Mouse (Mus musculus) spleen, adult 2 months (tissue): Measurements from ENCODE around the gene Fbxw21. TPM values are rescaled to one million over a fixed set of nuclear protein-coding genes. Genes with fewer than 3 reads are reported as not detected.

ENCODE experiments used
- DNase-seq, 2 experiments: peaks; one replicate each; pipeline versions ENCODE4 v3.0.0 to v3.0.0-alpha.2; 2012 to 2021; ENCODE audit warnings: low spot score in 2 of 2, low read depth in 1 of 2
- H3K27ac ChIP-seq: fragments of 200-500 bp; 2 replicates; pipeline ENCODE4 v1.5.1; 2012; ENCODE audit warnings: low read length, inconsistent platforms; ENCODE audit not compliant: insufficient read depth
- H3K27me3 ChIP-seq: fragments of 200-500 bp; 2 replicates; pipeline ENCODE4 v1.6.1; 2012; ENCODE audit warnings: mild to moderate bottlenecking, moderate library complexity, low read length, inconsistent platforms; ENCODE audit not compliant: control insufficient read depth, insufficient read depth
- H3K36me3 ChIP-seq: fragments of 200-500 bp; 2 replicates; pipeline ENCODE4 v1.6.1; 2012; ENCODE audit warnings: mild to moderate bottlenecking, low read length, inconsistent platforms; ENCODE audit not compliant: control insufficient read depth, insufficient read depth
- H3K4me1 ChIP-seq: fragments of 200-500 bp; 2 replicates; pipeline ENCODE4 v1.6.1; 2011; ENCODE audit warnings: inconsistent platforms; ENCODE audit not compliant: control insufficient read depth, insufficient read depth, insufficient read length
- H3K4me3 ChIP-seq: fragments of 200-500 bp; 2 replicates; pipeline ENCODE4 v1.5.1; 2011; ENCODE audit warnings: mild to moderate bottlenecking, inconsistent platforms; ENCODE audit not compliant: insufficient read depth, insufficient read length; ENCODE audit errors: extremely low read depth
- CTCF ChIP-seq: fragments of 200-500 bp; IDR thresholded peaks from 2 replicates; pipeline ENCODE4 v1.5.1; 2011; ENCODE audit warnings: mild to moderate bottlenecking, inconsistent platforms; ENCODE audit not compliant: insufficient read depth, insufficient read length, insufficient replicate concordance; ENCODE audit errors: extremely low read depth
- POLR2A ChIP-seq: fragments of 200-500 bp; IDR thresholded peaks from 2 replicates; pipeline ENCODE4 v1.6.1; 2011; ENCODE audit warnings: low read depth, low read length, inconsistent platforms
- WGBS: fragments of 180-500 bp; shearing (Covaris S2); methylation state at CpG from one replicate; pipeline ENCODE4 v1.1.7; 2018; 5-methylcytosine and 5-hydroxymethylcytosine counted together
- polyA plus RNA-seq: library from polyadenylated mRNA; depleted of rRNA; stranded (reverse); fragments of >200 nt; gene quantifications from 2 replicates; pipeline ENCODE4 v1.2.3, GENCODE M21; 2012

Gene Fbxw21
- polyA plus RNA-seq, 1 experiment = not detected

DNA sequence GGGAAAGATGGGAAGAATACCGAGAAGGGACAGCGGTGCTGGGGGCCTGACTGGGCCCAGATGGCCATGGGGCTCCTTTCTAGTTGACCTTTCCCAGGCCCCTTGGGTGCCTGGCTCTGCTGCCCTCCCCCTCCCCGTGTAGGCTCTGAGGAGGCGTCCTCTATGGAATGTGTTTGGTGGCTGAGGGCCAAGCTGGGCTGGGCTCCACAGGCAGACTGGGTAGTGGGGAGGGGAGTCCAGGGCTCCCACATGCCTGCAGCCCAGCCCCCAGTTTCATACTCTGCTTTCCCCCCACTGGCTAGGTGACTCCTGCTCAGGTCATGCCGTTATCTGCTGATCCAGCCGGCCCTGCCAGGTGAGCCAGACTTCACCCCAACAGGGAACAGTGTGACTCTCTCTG lies 62.9 kb downstream of the Fbxw21 start:
- 85% methylated on average over 6 of the region's 6 CpGs for WGBS
- no peak for DNase-seq
- H3K4me3 ChIP-seq = no peak overlapping the region
- H3K36me3 ChIP-seq = no peaks in the 10 kb centered on the region
- no peak for TF ChIP-seq POLR2A
- no peak for TF ChIP-seq CTCF
- peaks cover 4% of the 10 kb centered on the region for H3K27me3 ChIP-seq
- no peak overlapping the region for H3K27ac ChIP-seq
- H3K4me1 ChIP-seq = peaks cover 4% of the 10 kb centered on the region

DNA sequence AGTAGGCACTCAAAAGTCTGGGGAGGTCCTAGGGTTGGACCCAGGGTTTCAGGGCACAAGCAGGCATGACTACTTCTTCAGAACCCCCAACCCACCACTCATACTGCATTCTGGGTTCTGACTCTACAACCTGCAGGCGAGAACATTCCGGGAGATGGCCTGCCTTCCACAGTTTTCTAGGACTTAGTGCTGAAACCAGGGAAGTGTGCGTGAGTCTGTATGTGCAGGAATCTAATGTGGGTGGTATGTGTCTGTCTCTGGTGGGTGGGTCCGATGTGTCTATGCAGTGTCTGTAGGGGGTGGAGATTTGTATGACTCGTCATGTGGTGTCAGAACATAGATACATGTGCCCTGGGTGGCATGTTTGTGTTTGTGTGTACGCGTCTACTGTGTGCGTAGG lies 63.5 kb downstream of the Fbxw21 start:
- TF ChIP-seq CTCF (no peak), POLR2A (no peak)
- no peak overlapping the region for H3K4me3 ChIP-seq
- peaks cover 4% of the 10 kb centered on the region for H3K4me1 ChIP-seq
- no peak for DNase-seq
- peaks cover 4% of the 10 kb centered on the region for H3K27me3 ChIP-seq
- no peak overlapping the region for H3K27ac ChIP-seq
- WGBS = 92% methylated on average over 8 of the region's 8 CpGs
- H3K36me3 ChIP-seq = no peaks in the 10 kb centered on the region

DNA sequence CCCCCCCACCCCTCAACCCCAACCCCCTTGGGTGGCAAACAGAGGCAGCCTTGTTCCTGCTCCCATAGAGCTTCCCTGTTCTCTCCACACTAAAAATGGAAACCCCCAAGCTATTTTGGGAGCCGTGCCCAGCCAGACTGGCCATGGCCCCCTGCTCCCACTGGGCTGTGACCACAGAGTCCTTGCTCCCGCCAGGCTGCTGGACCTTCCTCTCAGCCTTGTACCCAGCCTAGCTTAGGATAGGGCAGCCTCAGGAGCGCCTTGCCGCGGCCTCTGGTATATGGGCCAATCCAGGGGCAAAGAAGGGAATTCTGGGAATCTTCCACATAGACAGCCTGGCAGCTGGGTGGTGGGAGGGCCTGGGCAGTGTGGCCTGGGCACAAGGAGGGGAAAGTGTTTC lies 64.0 kb downstream of the Fbxw21 start:
- Histone ChIP-seq H3K36me3 (no peaks in the 10 kb centered on the region), H3K27ac (no peak overlapping the region), H3K4me3 (no peak overlapping the region), H3K4me1 (peaks cover 4% of the 10 kb centered on the region), H3K27me3 (peaks cover 4% of the 10 kb centered on the region)
- no peak for DNase-seq
- TF ChIP-seq POLR2A (no peak), CTCF (no peak)
- WGBS = 84% methylated on average over 5 of the region's 5 CpGs

DNA sequence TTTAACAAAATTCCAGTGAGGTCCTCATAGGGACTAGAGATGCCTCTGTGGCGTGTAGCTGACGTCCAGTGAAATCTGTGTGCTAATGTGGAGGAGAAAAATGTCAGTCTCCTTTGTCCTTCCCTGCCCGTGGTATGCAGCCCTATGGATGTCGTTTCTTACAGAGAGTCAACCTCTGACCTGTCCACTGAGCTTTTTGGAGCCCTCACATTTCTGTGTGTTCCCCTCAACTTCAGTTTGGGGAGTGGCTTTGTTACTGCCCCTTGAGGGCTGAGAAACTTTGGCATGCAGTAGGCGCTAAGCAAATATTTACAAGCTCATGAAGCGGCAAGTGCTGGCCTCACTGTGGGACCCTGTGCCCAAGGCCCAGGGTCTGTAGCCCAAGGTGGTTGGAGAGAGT lies 64.5 kb downstream of the Fbxw21 start:
- 80% methylated on average over 6 of the region's 6 CpGs for WGBS
- Histone ChIP-seq H3K36me3 (no peaks in the 10 kb centered on the region), H3K4me3 (no peak overlapping the region), H3K27ac (0 out of 2 replicates have a peak overlapping the region, but pooled peaks have one; percentile 11), H3K4me1 (peaks cover 4% of the 10 kb centered on the region), H3K27me3 (peaks cover 4% of the 10 kb centered on the region)
- TF ChIP-seq POLR2A = no peak
- TF ChIP-seq CTCF = no peak
- DNase-seq = no peak

DNA sequence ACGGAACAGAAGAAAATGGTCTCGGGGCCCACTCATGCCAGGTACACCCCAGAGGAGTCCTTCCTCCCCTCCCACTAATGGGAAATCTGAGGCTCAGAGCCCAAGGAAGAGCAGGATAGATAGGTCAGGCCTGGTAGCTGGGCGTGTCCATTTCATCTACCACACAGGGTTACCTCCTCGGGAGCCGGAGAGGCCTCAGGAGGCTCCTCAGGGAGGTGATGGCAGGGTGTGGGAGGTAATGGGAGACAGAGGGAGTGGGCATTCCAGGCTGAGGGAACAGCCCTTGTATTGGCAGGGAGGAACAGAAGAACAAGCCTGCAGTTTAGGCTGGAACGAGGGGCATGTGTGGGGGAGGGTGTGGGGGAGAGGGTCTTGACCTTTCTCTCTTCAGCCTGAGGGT lies 65.0 kb downstream of the Fbxw21 start:
- Histone ChIP-seq H3K4me3 (no peak overlapping the region), H3K4me1 (peaks cover 4% of the 10 kb centered on the region), H3K27me3 (peaks cover 4% of the 10 kb centered on the region), H3K27ac (no peak overlapping the region; the same call in 1 of the 2 replicates), H3K36me3 (no peaks in the 10 kb centered on the region)
- TF ChIP-seq CTCF (no peak), POLR2A (no peak)
- DNase-seq = no peak
- WGBS = 86% methylated on average over 6 of the region's 6 CpGs

DNA sequence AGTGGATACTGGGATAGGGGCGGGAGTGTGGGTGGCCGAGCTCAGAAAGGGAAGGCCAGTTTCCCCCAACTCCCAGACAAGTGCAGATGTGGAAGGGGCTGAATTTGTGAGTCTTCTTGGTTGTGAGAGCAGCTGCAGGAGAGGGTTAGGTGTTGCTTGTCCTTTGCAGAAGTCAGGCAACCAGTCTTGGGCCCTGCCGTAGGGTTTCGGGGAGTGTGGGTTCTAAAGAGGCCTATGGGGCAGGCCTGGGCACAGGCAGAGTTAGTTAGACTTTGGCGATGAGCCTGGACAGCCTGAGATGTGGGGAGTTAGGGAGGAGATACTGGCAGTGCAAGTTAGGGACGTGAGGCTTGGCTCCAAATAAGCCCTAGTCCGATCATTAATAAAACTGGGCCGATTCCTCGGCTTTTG lies 65.6 kb downstream of the Fbxw21 start:
- peaks cover 4% of the 10 kb centered on the region for H3K4me1 ChIP-seq
- TF ChIP-seq POLR2A (no peak), CTCF (no peak)
- WGBS = 86% methylated on average over 9 of the region's 9 CpGs

DNA sequence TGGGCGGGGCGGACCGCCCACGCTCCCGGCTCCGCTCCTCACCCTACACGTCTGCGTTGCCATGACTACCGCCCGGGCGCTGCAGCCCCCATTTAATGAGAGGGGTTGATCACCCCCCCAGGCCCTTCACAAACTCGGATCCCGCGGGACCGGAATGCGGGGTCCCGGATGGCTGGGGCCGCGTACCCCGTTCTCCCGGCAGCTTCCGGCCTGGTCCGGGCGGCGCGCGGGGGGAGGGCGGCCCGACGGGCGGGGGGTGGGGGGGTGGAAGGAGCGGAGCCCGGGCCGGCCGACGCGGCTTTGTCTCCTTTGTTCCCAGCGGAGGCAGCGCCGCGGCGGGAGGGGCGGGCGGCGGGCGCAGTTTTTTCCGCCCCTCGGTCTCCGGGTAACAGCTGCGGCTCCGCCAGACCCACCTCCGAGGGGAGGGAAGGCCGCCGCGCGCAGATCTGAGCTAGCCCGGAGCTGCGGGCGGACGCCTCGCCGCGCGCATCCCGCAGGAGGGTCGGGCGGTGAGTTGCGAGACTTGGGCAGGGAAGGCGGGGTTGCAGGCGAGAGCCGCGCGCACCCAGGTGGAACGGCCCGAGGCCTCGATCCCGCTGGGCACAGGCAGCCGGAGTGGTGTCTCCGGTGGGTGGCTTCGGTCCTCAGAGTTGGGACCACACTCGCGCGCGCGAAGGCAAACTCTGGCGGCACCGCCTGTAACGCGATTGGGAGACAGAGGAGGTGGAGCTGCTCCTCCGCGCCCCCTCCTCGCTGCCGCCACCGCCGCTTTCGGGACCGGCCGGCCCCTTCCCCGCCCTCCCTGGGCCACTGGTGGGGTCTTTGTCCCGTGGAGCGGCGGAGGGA lies 66.5 kb downstream of the Fbxw21 start, which contains the start of gene Plxnb1:
Gene Plxnb1, plus strand, starts transcription at position 253 of the 846 bp plus-strand sequence.
- no peak for TF ChIP-seq CTCF
- no peak for TF ChIP-seq POLR2A
- H3K4me1 ChIP-seq = peaks cover 4% of the 10 kb centered on the region
- peaks cover 4% of the 10 kb centered on the region for H3K27me3 ChIP-seq
- under 1% methylated on average over 98 of the region's 102 CpGs for WGBS
- peaks cover 6% of the 10 kb centered on the region for H3K36me3 ChIP-seq
- H3K27ac ChIP-seq = peak within 1 kb of the TSS; percentile 36
- DNase-seq = peak; percentile 7 to 44
- peak within 1 kb of the TSS; percentile 64 for H3K4me3 ChIP-seq

More for the DNA sequence above, 65.6 kb downstream of the Fbxw21 start:
- Histone ChIP-seq H3K27ac (peak overlapping the region; percentile 35; the same call in 1 of the 2 replicates), H3K4me3 (peak overlapping the region; percentile 6; the same call in 1 of the 2 replicates), H3K36me3 (0 out of 2 replicates have a peak, but pooled peaks cover 2% of the 10 kb centered on the region), H3K27me3 (peaks cover 4% of the 10 kb centered on the region)
- DNase-seq = no peak
